Mouse (Mus musculus): Measurements from ENCODE around the gene Csrnp2. TPM values are rescaled to one million over a fixed set of nuclear protein-coding genes. Genes with fewer than 3 reads are reported as not detected.
A peak's percentile ranks its signal among the peaks of the same experiment; 100 is the strongest.
"Not testable (repeated sequence)": the region's sequence is repeated elsewhere in the genome, so short reads cannot be mapped to it uniquely, and the experiment has no call there.

Csrnp2 gene
- polyA plus RNA-seq (2016; fragmentation: Nextera tagmentation; extraction: Ambion mirVana), result 24.2 and 25.4 TPM in 2 replicates

GRCm38 (mm10) chr15:100495102-100495501, at the start of gene Csrnp2:
Gene Csrnp2, minus strand, starts transcription at chr15:100495488.
- Histone ChIP-seq H3K4me3 (peak within 1 kb of the TSS; percentile 84), H3K9me3 (no peaks in the 10 kb centered on the region), H3K27me3 (replicated peaks; ENCODE audit: low read depth, poor library complexity, severe bottlenecking) (no peaks in the 10 kb centered on the region), H3K36me3 (replicated peaks) (no peaks in the 10 kb centered on the region; the same call in 1 of the 2 replicates), H3K4me1 (peaks cover 42% of the 10 kb centered on the region), H3K27ac (replicated peaks) (peak within 1 kb of the TSS; percentile 98)
- WGBS, result 0% methylated on average over 40 of the region's 40 CpGs
- DNase-seq (ENCODE audit: low spot score), result peak; percentile 97

GRCm38 (mm10) chr15:100543651-100544030, 48.4 kb upstream of the Csrnp2 start:
- DNase-seq (ENCODE audit: low spot score); H3K27me3 ChIP-seq (replicated peaks; ENCODE audit: low read depth, poor library complexity, severe bottlenecking); H3K4me3 ChIP-seq; H3K4me1 ChIP-seq; H3K27ac ChIP-seq (replicated peaks): not testable (repeated sequence)
- peaks cover 16% of the 10 kb centered on the region for H3K9me3 ChIP-seq
- H3K36me3 ChIP-seq (replicated peaks), result peaks cover 93% of the 10 kb centered on the region
- WGBS, result 96% methylated on average over 14 of the region's 14 CpGs

- not testable (repeated sequence) for H3K4me3 ChIP-seq; DNase-seq (ENCODE audit: low spot score); H3K27ac ChIP-seq (replicated peaks); H3K4me1 ChIP-seq; H3K27me3 ChIP-seq (replicated peaks; ENCODE audit: low read depth, poor library complexity, severe bottlenecking)
- H3K36me3 ChIP-seq (replicated peaks), result peaks cover 89% of the 10 kb centered on the region
- peaks cover 16% of the 10 kb centered on the region for H3K9me3 ChIP-seq
- 96% methylated on average over 28 of the region's 28 CpGs for WGBS
Measured at GRCm38 (mm10) chr15:100542876-100543650, 47.8 kb upstream of the Csrnp2 start.

- Histone ChIP-seq H3K27ac (replicated peaks) (no peak overlapping the region), H3K27me3 (replicated peaks; ENCODE audit: low read depth, poor library complexity, severe bottlenecking) (no peaks in the 10 kb centered on the region), H3K4me3 (no peak overlapping the region), H3K36me3 (replicated peaks) (peaks cover 83% of the 10 kb centered on the region), H3K4me1 (no peaks in the 10 kb centered on the region), H3K9me3 (peaks cover 13% of the 10 kb centered on the region)
- DNase-seq (ENCODE audit: low spot score), result no peak
- 93% methylated on average over 4 of the region's 4 CpGs for WGBS
Measured at GRCm38 (mm10) chr15:100541426-100541825, 46.1 kb upstream of the Csrnp2 start.

- H3K27me3 ChIP-seq (replicated peaks; ENCODE audit: low read depth, poor library complexity, severe bottlenecking); H3K27ac ChIP-seq (replicated peaks); H3K4me1 ChIP-seq; H3K4me3 ChIP-seq; DNase-seq (ENCODE audit: low spot score): not testable (repeated sequence)
- peaks cover 82% of the 10 kb centered on the region for H3K36me3 ChIP-seq (replicated peaks)
- WGBS, result 90% methylated on average over 1 of the region's 1 CpGs
- H3K9me3 ChIP-seq, result peaks cover 11% of the 10 kb centered on the region
Measured at GRCm38 (mm10) chr15:100541001-100541400, 45.7 kb upstream of the Csrnp2 start.

GRCm38 (mm10) chr15:100539411-100539810, 44.1 kb upstream of the Csrnp2 start:
- peaks cover 3% of the 10 kb centered on the region; the same call in 1 of the 2 replicates for H3K9me3 ChIP-seq
- 93% methylated on average over 9 of the region's 9 CpGs for WGBS
- H3K36me3 ChIP-seq (replicated peaks), result peaks cover 82% of the 10 kb centered on the region
- H3K27me3 ChIP-seq (replicated peaks; ENCODE audit: low read depth, poor library complexity, severe bottlenecking), result no peaks in the 10 kb centered on the region
- no peaks in the 10 kb centered on the region for H3K4me1 ChIP-seq
- DNase-seq (ENCODE audit: low spot score), result no peak
- H3K4me3 ChIP-seq, result no peak overlapping the region
- no peak overlapping the region for H3K27ac ChIP-seq (replicated peaks)

GRCm38 (mm10) chr15:100537913-100538312, 42.6 kb upstream of the Csrnp2 start:
- DNase-seq (ENCODE audit: low spot score), result no peak
- no peaks in the 10 kb centered on the region for H3K27me3 ChIP-seq (replicated peaks; ENCODE audit: low read depth, poor library complexity, severe bottlenecking)
- WGBS, result 87% methylated on average over 6 of the region's 6 CpGs
- no peaks in the 10 kb centered on the region for H3K9me3 ChIP-seq
- H3K4me3 ChIP-seq, result no peak overlapping the region
- peaks cover 76% of the 10 kb centered on the region for H3K36me3 ChIP-seq (replicated peaks)
- no peak overlapping the region for H3K27ac ChIP-seq (replicated peaks)
- no peaks in the 10 kb centered on the region for H3K4me1 ChIP-seq

- H3K36me3 ChIP-seq (replicated peaks), result peaks cover 54% of the 10 kb centered on the region
- no peak overlapping the region for H3K4me3 ChIP-seq
- H3K27me3 ChIP-seq (replicated peaks; ENCODE audit: low read depth, poor library complexity, severe bottlenecking), result no peaks in the 10 kb centered on the region
- DNase-seq (ENCODE audit: low spot score), result no peak
- H3K9me3 ChIP-seq, result no peaks in the 10 kb centered on the region
- no peaks in the 10 kb centered on the region for H3K4me1 ChIP-seq
- 88% methylated on average over 5 of the region's 5 CpGs for WGBS
- no peak overlapping the region for H3K27ac ChIP-seq (replicated peaks)
Measured at GRCm38 (mm10) chr15:100527900-100528299, 32.6 kb upstream of the Csrnp2 start.

GRCm38 (mm10) chr15:100525405-100525804, 30.1 kb upstream of the Csrnp2 start:
- no peaks in the 10 kb centered on the region for H3K9me3 ChIP-seq
- DNase-seq (ENCODE audit: low spot score), result no peak
- no peak overlapping the region for H3K27ac ChIP-seq (replicated peaks)
- WGBS, result 94% methylated on average over 14 of the region's 14 CpGs
- H3K27me3 ChIP-seq (replicated peaks; ENCODE audit: low read depth, poor library complexity, severe bottlenecking), result no peaks in the 10 kb centered on the region
- H3K36me3 ChIP-seq (replicated peaks), result peaks cover 69% of the 10 kb centered on the region
- H3K4me3 ChIP-seq, result no peak overlapping the region
- H3K4me1 ChIP-seq, result no peaks in the 10 kb centered on the region

GRCm38 (mm10) chr15:100520306-100520705, 25.0 kb upstream of the Csrnp2 start:
- Histone ChIP-seq H3K27ac (replicated peaks) (no peak overlapping the region), H3K4me1 (no peaks in the 10 kb centered on the region), H3K36me3 (replicated peaks) (peaks cover 86% of the 10 kb centered on the region), H3K4me3 (no peak overlapping the region), H3K9me3 (no peaks in the 10 kb centered on the region), H3K27me3 (replicated peaks; ENCODE audit: low read depth, poor library complexity, severe bottlenecking) (no peaks in the 10 kb centered on the region)
- no peak for DNase-seq (ENCODE audit: low spot score)
- 93% methylated on average over 14 of the region's 14 CpGs for WGBS

GRCm38 (mm10) chr15:100515121-100515520, 19.8 kb upstream of the Csrnp2 start:
- Histone ChIP-seq H3K4me1 (no peaks in the 10 kb centered on the region), H3K27ac (replicated peaks) (no peak overlapping the region), H3K27me3 (replicated peaks; ENCODE audit: low read depth, poor library complexity, severe bottlenecking) (no peaks in the 10 kb centered on the region), H3K9me3 (no peaks in the 10 kb centered on the region), H3K4me3 (no peak overlapping the region), H3K36me3 (replicated peaks) (peaks cover 94% of the 10 kb centered on the region)
- DNase-seq (ENCODE audit: low spot score), result no peak
- 88% methylated on average over 2 of the region's 2 CpGs for WGBS

GRCm38 (mm10) chr15:100513387-100513786, 18.1 kb upstream of the Csrnp2 start:
- no peak overlapping the region for H3K27ac ChIP-seq (replicated peaks)
- DNase-seq (ENCODE audit: low spot score), result no peak
- 90% methylated on average over 4 of the region's 4 CpGs for WGBS
- H3K27me3 ChIP-seq (replicated peaks; ENCODE audit: low read depth, poor library complexity, severe bottlenecking), result no peaks in the 10 kb centered on the region
- no peaks in the 10 kb centered on the region for H3K4me1 ChIP-seq
- no peaks in the 10 kb centered on the region for H3K9me3 ChIP-seq
- peaks cover 94% of the 10 kb centered on the region for H3K36me3 ChIP-seq (replicated peaks)
- no peak overlapping the region for H3K4me3 ChIP-seq

- DNase-seq (ENCODE audit: low spot score), result no peak
- no peaks in the 10 kb centered on the region for H3K9me3 ChIP-seq
- no peak overlapping the region for H3K4me3 ChIP-seq
- H3K27me3 ChIP-seq (replicated peaks; ENCODE audit: low read depth, poor library complexity, severe bottlenecking), result no peaks in the 10 kb centered on the region
- H3K4me1 ChIP-seq, result no peaks in the 10 kb centered on the region
- WGBS, result 93% methylated on average over 11 of the region's 11 CpGs
- no peak overlapping the region for H3K27ac ChIP-seq (replicated peaks)
- H3K36me3 ChIP-seq (replicated peaks), result peaks cover 96% of the 10 kb centered on the region
Measured at GRCm38 (mm10) chr15:100510072-100510471, 14.8 kb upstream of the Csrnp2 start.

Measured in embryonic facial prominence, embryonic 10.5 days (tissue).